ENCODE assay signal across 33 mouse cellular contexts in genomic region chr6:103543753-103544152, GRCm38 (mm10). TPM values are rescaled to one million over a fixed set of nuclear protein-coding genes. Genes with fewer than 3 reads are reported as not detected.
A peak's percentile ranks its signal among the peaks of the same experiment; 100 is the strongest.
DNase-seq lines count a peak whose midpoint lies in the region; ATAC-seq and TF ChIP-seq lines count a peak whose summit lies in the region.
"Had no signal": no experiment of that assay in that cellular context is flagged by ENCODE, and none has a peak within 500 bp of the region (broad histone marks: within the 10 kb centered on the region; RNA-seq: fewer than 3 reads in every experiment).

No protein-coding gene starts in this region.

- peak; percentile 72 for ATAC-seq in hindbrain, postnatal 0 days
- ATAC-seq in forebrain, embryonic 14.5 days, result peak; percentile 32; the same call in 1 of the 2 replicates
- ATAC-seq in midbrain, embryonic 16.5 days, result peak; percentile 71
- ATAC-seq in frontal cortex, adult (ENCODE audit: low TSS enrichment), result no peak
- ATAC-seq in kidney, embryonic 16.5 days (ENCODE audit: low FRiP score, low TSS enrichment), result no peak
- ATAC-seq: activated CD4-positive, CD25-positive, alpha-beta regulatory T cell, adult 4 months; intestine, embryonic 16.5 days; liver, embryonic 12.5 days; liver, postnatal 0 days had no signal

- H3K9me3 ChIP-seq in hindbrain, postnatal 0 days (ENCODE audit: low read length), result no peaks in the 10 kb centered on the region
- no peaks in the 10 kb centered on the region for H3K9me3 ChIP-seq in hindbrain, embryonic 10.5 days
- H3K9me3 ChIP-seq in forebrain, embryonic 14.5 days (replicated peaks; ENCODE audit: control insufficient read depth, low read length), result no peaks in the 10 kb centered on the region
- H3K9me3 ChIP-seq in midbrain, embryonic 16.5 days (replicated peaks; ENCODE audit: control insufficient read depth, low read length, poor library complexity, severe bottlenecking), result no peaks in the 10 kb centered on the region
- H3K9me3 ChIP-seq in kidney, embryonic 16.5 days (ENCODE audit: low read length), result no peaks in the 10 kb centered on the region
- H3K9me3 ChIP-seq: embryonic facial prominence, embryonic 10.5 days; embryonic facial prominence, embryonic 15.5 days; limb, embryonic 13.5 days; liver, embryonic 12.5 days; megakaryocyte, embryonic 14.5 days had no signal

- no peaks in the 10 kb centered on the region for H3K27me3 ChIP-seq in hindbrain, postnatal 0 days (ENCODE audit: insufficient read depth, low read length)
- no peaks in the 10 kb centered on the region for H3K27me3 ChIP-seq in hindbrain, embryonic 10.5 days (ENCODE audit: insufficient read depth, poor library complexity, severe bottlenecking)
- no peaks in the 10 kb centered on the region for H3K27me3 ChIP-seq in forebrain, embryonic 14.5 days (replicated peaks; ENCODE audit: control insufficient read depth, insufficient read depth, low read length)
- H3K27me3 ChIP-seq in midbrain, embryonic 16.5 days (ENCODE audit: control insufficient read depth, insufficient read depth, low read depth, low read length), result no peaks in the 10 kb centered on the region
- H3K27me3 ChIP-seq in kidney, embryonic 16.5 days (ENCODE audit: insufficient read depth, low read length), result no peaks in the 10 kb centered on the region
- H3K27me3 ChIP-seq: embryonic facial prominence, embryonic 15.5 days; limb, embryonic 13.5 days; liver, embryonic 12.5 days; megakaryocyte, embryonic 14.5 days had no signal

- 32% methylated on average over 1 of the region's 1 CpGs for WGBS in hindbrain, postnatal 0 days
- WGBS in hindbrain, embryonic 10.5 days, result 33% methylated on average over 1 of the region's 1 CpGs
- 3% methylated on average over 1 of the region's 1 CpGs for WGBS in forebrain, embryonic 14.5 days
- WGBS in midbrain, embryonic 16.5 days, result 8% methylated on average over 1 of the region's 1 CpGs
- 57% methylated on average over 1 of the region's 1 CpGs for WGBS in kidney, embryonic 16.5 days

- H3K36me3 ChIP-seq in hindbrain, postnatal 0 days (ENCODE audit: insufficient read depth, low read length), result no peaks in the 10 kb centered on the region
- no peaks in the 10 kb centered on the region for H3K36me3 ChIP-seq in hindbrain, embryonic 10.5 days
- no peaks in the 10 kb centered on the region for H3K36me3 ChIP-seq in forebrain, embryonic 14.5 days (ENCODE audit: control insufficient read depth, insufficient read depth, low read length)
- H3K36me3 ChIP-seq in midbrain, embryonic 16.5 days (ENCODE audit: control insufficient read depth, insufficient read depth, low read length), result no peaks in the 10 kb centered on the region
- no peaks in the 10 kb centered on the region for H3K36me3 ChIP-seq in kidney, embryonic 16.5 days (ENCODE audit: insufficient read depth, low read length)
- H3K36me3 ChIP-seq: embryonic facial prominence, embryonic 10.5 days; embryonic facial prominence, embryonic 15.5 days; limb, embryonic 13.5 days; liver, embryonic 12.5 days had no signal

- no peak overlapping the region for H3K4me3 ChIP-seq in hindbrain, postnatal 0 days (ENCODE audit: low read length)
- no peak overlapping the region for H3K4me3 ChIP-seq in hindbrain, embryonic 10.5 days
- no peak overlapping the region for H3K4me3 ChIP-seq in forebrain, embryonic 14.5 days (ENCODE audit: low read depth, low read length)
- no peak overlapping the region for H3K4me3 ChIP-seq in midbrain, embryonic 16.5 days (ENCODE audit: low read depth, low read length)
- no peak overlapping the region for H3K4me3 ChIP-seq in kidney, embryonic 16.5 days (ENCODE audit: low read length)
- H3K4me3 ChIP-seq: embryonic facial prominence, embryonic 10.5 days; embryonic facial prominence, embryonic 15.5 days; gastrocnemius, adult 2 months; limb, embryonic 13.5 days; liver, embryonic 12.5 days; megakaryocyte, embryonic 14.5 days had no signal

- H3K27ac ChIP-seq in hindbrain, postnatal 0 days, result no peak overlapping the region
- no peak overlapping the region for H3K27ac ChIP-seq in hindbrain, embryonic 10.5 days
- no peak overlapping the region for H3K27ac ChIP-seq in forebrain, embryonic 14.5 days (ENCODE audit: low read depth, low read length)
- H3K27ac ChIP-seq in midbrain, embryonic 16.5 days (ENCODE audit: low read length), result no peak overlapping the region
- no peak overlapping the region for H3K27ac ChIP-seq in kidney, embryonic 16.5 days (ENCODE audit: low read length)
- H3K27ac ChIP-seq: embryonic facial prominence, embryonic 10.5 days; embryonic facial prominence, embryonic 15.5 days; gastrocnemius, adult 2 months; limb, embryonic 13.5 days; liver, embryonic 12.5 days; stomach, postnatal 0 days had no signal

- H3K4me1 ChIP-seq in hindbrain, postnatal 0 days (ENCODE audit: insufficient read depth, low read length), result no peaks in the 10 kb centered on the region
- no peaks in the 10 kb centered on the region for H3K4me1 ChIP-seq in hindbrain, embryonic 10.5 days (replicated peaks)
- H3K4me1 ChIP-seq in forebrain, embryonic 14.5 days (ENCODE audit: control insufficient read depth, insufficient read depth, low read length), result no peaks in the 10 kb centered on the region; the same call in 1 of the 2 replicates
- peaks cover 7% of the 10 kb centered on the region for H3K4me1 ChIP-seq in midbrain, embryonic 16.5 days (ENCODE audit: control insufficient read depth, insufficient read depth, low read length)
- no peaks in the 10 kb centered on the region for H3K4me1 ChIP-seq in kidney, embryonic 16.5 days (ENCODE audit: insufficient read depth, low read length)
- H3K4me1 ChIP-seq: embryonic facial prominence, embryonic 10.5 days; embryonic facial prominence, embryonic 15.5 days; limb, embryonic 13.5 days; liver, embryonic 12.5 days had no signal

- no peak overlapping the region for H3K9ac ChIP-seq in hindbrain, postnatal 0 days (replicated peaks; ENCODE audit: low read length)
- H3K9ac ChIP-seq in forebrain, embryonic 14.5 days (ENCODE audit: low read length), result no peak overlapping the region
- no peak overlapping the region for H3K9ac ChIP-seq in midbrain, embryonic 16.5 days (ENCODE audit: low read depth, low read length)
- H3K9ac ChIP-seq in kidney, embryonic 16.5 days (replicated peaks; ENCODE audit: low read length), result no peak overlapping the region
- H3K9ac ChIP-seq: embryonic facial prominence, embryonic 15.5 days; limb, embryonic 13.5 days; liver, embryonic 12.5 days; liver, postnatal 0 days had no signal

- no peak for TF ChIP-seq POLR2A in brain, embryonic 14.5 days (IDR thresholded peaks at IDR 0.05; ENCODE audit: borderline replicate concordance, extremely low read depth, insufficient read depth, insufficient read length, poor library complexity, severe bottlenecking)

- peak; percentile 18 for DNase-seq in hindbrain, postnatal 0 days (ENCODE audit: low spot score)
- no peak for DNase-seq in hindbrain, embryonic 10.5 days (ENCODE audit: low spot score)
- DNase-seq in brain, embryonic 14.5 days (ENCODE audit: low read depth), result peak; percentile 64
- DNase-seq in forebrain, embryonic 14.5 days (ENCODE audit: low spot score), result no peak
- DNase-seq: adrenal gland, adult 2 months; adrenal gland, postnatal 36 days; B cell, adult 2 months; cerebellum, adult 8-10 months; cerebellum, postnatal 25 days; gastrocnemius, adult 2 months; gastrocnemius, postnatal 36 days; heart, adult 18-20 months; heart, postnatal 36 days; kidney, adult 8-10 months; kidney, postnatal 14 days; liver, postnatal 0 days; lung, postnatal 36 days; right cerebral cortex, adult 18-20 months; thymus, adult 18-20 months; thymus, postnatal 25 days had no signal

- no peak for TF ChIP-seq CTCF in hindbrain, postnatal 0 days (IDR thresholded peaks at IDR 0.05; ENCODE audit: low read depth)
- TF ChIP-seq CTCF in brain, embryonic 14.5 days (IDR thresholded peaks at IDR 0.05; ENCODE audit: borderline replicate concordance, extremely low read depth, insufficient read depth, insufficient read length), result no peak

- no peak overlapping the region for H3K4me2 ChIP-seq in hindbrain, postnatal 0 days (ENCODE audit: low read depth, low read length)
- H3K4me2 ChIP-seq in forebrain, embryonic 14.5 days (ENCODE audit: low read length), result no peak overlapping the region
- no peak overlapping the region for H3K4me2 ChIP-seq in midbrain, embryonic 16.5 days (ENCODE audit: low read length)
- no peak overlapping the region for H3K4me2 ChIP-seq in kidney, embryonic 16.5 days (replicated peaks; ENCODE audit: low read depth, low read length)
- H3K4me2 ChIP-seq: embryonic facial prominence, embryonic 15.5 days; heart, embryonic 11.5 days; limb, embryonic 13.5 days; liver, embryonic 12.5 days had no signal

RNA-seq across cellular contexts. Expression of gene Chl1, which starts 33.4 kb away (rescaled TPM):
- 172 and 214 TPM in 2 replicates for total RNA-seq in hindbrain, postnatal 0 days (2014; rRNA removed)
- polyA plus RNA-seq in hindbrain, postnatal 0 days (2015; fragmentation: Nextera tagmentation; extraction: Ambion mirVana), result 154 and 157 TPM in 2 replicates
- 2.3 and 10.8 TPM in 2 replicates for polyA plus RNA-seq in hindbrain, embryonic 10.5 days (2016; fragmentation: Nextera tagmentation; extraction: Ambion mirVana)
- polyA plus RNA-seq in brain, embryonic 14.5 days (2012; rRNA removed), result 63.5 and 104 TPM in 2 replicates
- 77.0 and 111 TPM in 2 replicates for polyA plus RNA-seq in forebrain, embryonic 14.5 days (2014; fragmentation: Nextera tagmentation; extraction: Ambion mirVana)
- polyA plus RNA-seq in midbrain, embryonic 16.5 days (2015; fragmentation: Nextera tagmentation; extraction: Ambion mirVana), result 178 and 202 TPM in 2 replicates
- polyA plus RNA-seq in kidney, embryonic 16.5 days (2015; fragmentation: Nextera tagmentation; extraction: Ambion mirVana), result 0.22 and 0.32 TPM in 2 replicates
- total RNA-seq: neutrophil, adult 5-6 weeks had no signal
- polyA plus RNA-seq: activated CD4-positive, CD25-positive, alpha-beta regulatory T cell, adult 4 months; liver, postnatal 0 days had no signal

Comparison
In these comparisons a context has a peak if more than half of its experiments do, and no peak if none do; other contexts are left out.
1. DNase-seq: peak in hindbrain, postnatal 0 days (single experiment) and brain, embryonic 14.5 days (single experiment); none in hindbrain, embryonic 10.5 days (single experiment) and forebrain, embryonic 14.5 days (single experiment).
2. ATAC-seq: peak in hindbrain, postnatal 0 days (single experiment), forebrain, embryonic 14.5 days (single experiment) and midbrain, embryonic 16.5 days (single experiment); none in frontal cortex, adult (single experiment) and kidney, embryonic 16.5 days (single experiment).